Mouse (Mus musculus): ENCODE data around the gene Ctdsp1.

DNA sequence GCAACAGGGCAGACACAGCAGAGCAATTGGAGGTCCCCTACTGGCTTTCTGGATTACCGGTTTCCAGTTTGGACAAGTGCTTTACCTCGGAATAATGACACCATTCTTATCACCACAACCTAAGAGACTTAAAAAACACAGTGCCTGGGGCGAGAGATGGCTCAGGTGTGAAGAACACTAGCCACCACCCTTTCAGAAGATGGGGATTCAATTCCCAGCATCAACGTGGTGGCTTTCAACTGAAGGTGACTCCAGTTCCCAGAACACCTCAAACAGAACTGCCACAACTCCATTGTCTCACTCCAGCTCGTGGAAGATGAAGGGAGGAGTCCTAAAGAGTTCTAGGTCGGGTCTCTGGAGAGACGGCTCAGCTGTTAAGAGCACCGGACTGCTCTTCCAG is 5.8 kb upstream of the Ctdsp1 start:
- TF ChIP-seq EP300 (optimal IDR thresholded peaks at IDR 0.05) (no peak), CTCF (IDR thresholded peaks at IDR 0.05; ENCODE audit: low read depth) (no peak)

Data from stomach, postnatal 0 days (tissue).